Mouse (Mus musculus): ENCODE results near the gene Nfkb2. TPM values are rescaled to one million over a fixed set of nuclear protein-coding genes. Genes with fewer than 3 reads are reported as not detected.

Gene Nfkb2
- polyA plus RNA-seq, 2 experiments, result 2.6 to 4.5 TPM

GRCm38 (mm10) chr19:46344710-46345419 is 40.7 kb downstream of the Nfkb2 start:
- no peak overlapping the region for H3K27ac ChIP-seq
- ATAC-seq (ENCODE audit: insufficient read depth) (no peak), DNase-seq (ENCODE audit: low read depth in 3 of 3, low spot score in 3 of 3) (no peak)
- peaks cover 3 to 23% of the 10 kb centered on the region in 2 experiments for H3K4me1 ChIP-seq (replicated peaks; ENCODE audit: control insufficient read depth in 2 of 2, insufficient read depth in 2 of 2, low read length in 1 of 2)
- H3K27me3 ChIP-seq (ENCODE audit: control insufficient read depth, insufficient read depth, low read length), result peaks cover 5% of the 10 kb centered on the region; the same call in 1 of the 2 replicates
- H3K9ac ChIP-seq (replicated peaks), result no peak overlapping the region
- H3K4me3 ChIP-seq (ENCODE audit: insufficient read depth in 1 of 2, low read depth in 2 of 2, low read length in 2 of 2), result no peak overlapping the region
- no peak overlapping the region for H3K4me2 ChIP-seq (ENCODE audit: low read depth)
- TF ChIP-seq EP300 (IDR thresholded peaks at IDR 0.05; ENCODE audit: low read depth) (no peak), CTCF (IDR thresholded peaks at IDR 0.05; ENCODE audit: low read depth) (no peak)
- no peaks in the 10 kb centered on the region for H3K9me3 ChIP-seq (ENCODE audit: control insufficient read depth, low read length)
- H3K36me3 ChIP-seq (replicated peaks; ENCODE audit: control insufficient read depth, insufficient read depth, low read depth), result no peaks in the 10 kb centered on the region
- 33% methylated on average over 7 of the region's 7 CpGs for WGBS (ENCODE audit: insufficient replicate concordance)

GRCm38 (mm10) chr19:46347146-46347545 is 43.0 kb downstream of the Nfkb2 start:
- H3K9ac ChIP-seq (replicated peaks), result no peak overlapping the region
- H3K9me3 ChIP-seq (ENCODE audit: control insufficient read depth, low read length), result no peaks in the 10 kb centered on the region
- H3K36me3 ChIP-seq (replicated peaks; ENCODE audit: control insufficient read depth, insufficient read depth, low read depth), result no peaks in the 10 kb centered on the region
- peaks cover 3 to 23% of the 10 kb centered on the region in 2 experiments for H3K4me1 ChIP-seq (replicated peaks; ENCODE audit: control insufficient read depth in 2 of 2, insufficient read depth in 2 of 2, low read length in 1 of 2)
- WGBS (ENCODE audit: insufficient replicate concordance), result 95% methylated on average over 1 of the region's 1 CpGs
- no peak overlapping the region for H3K4me3 ChIP-seq (ENCODE audit: insufficient read depth in 1 of 2, low read depth in 2 of 2, low read length in 2 of 2)
- no peak overlapping the region for H3K27ac ChIP-seq
- ATAC-seq (ENCODE audit: insufficient read depth), result no peak
- TF ChIP-seq EP300 (IDR thresholded peaks at IDR 0.05; ENCODE audit: low read depth) (no peak), CTCF (IDR thresholded peaks at IDR 0.05; ENCODE audit: low read depth) (no peak)
- H3K4me2 ChIP-seq (ENCODE audit: low read depth), result no peak overlapping the region
- H3K27me3 ChIP-seq (ENCODE audit: control insufficient read depth, insufficient read depth, low read length), result peaks cover 5% of the 10 kb centered on the region; the same call in 1 of the 2 replicates
- DNase-seq (ENCODE audit: low read depth in 3 of 3, low spot score in 3 of 3), result no peak

- Histone ChIP-seq H3K4me2 (ENCODE audit: low read depth) (peak overlapping the region; percentile 73), H3K27me3 (ENCODE audit: control insufficient read depth, insufficient read depth, low read length) (peaks cover 5% of the 10 kb centered on the region; the same call in 1 of the 2 replicates), H3K27ac (no peak overlapping the region), H3K4me1 (replicated peaks; ENCODE audit: control insufficient read depth in 2 of 2, insufficient read depth in 2 of 2, low read length in 1 of 2) (peaks cover 3 to 29% of the 10 kb centered on the region in 2 experiments), H3K9ac (replicated peaks) (peak overlapping the region; percentile 59), H3K4me3 (ENCODE audit: insufficient read depth in 1 of 2, low read depth in 2 of 2, low read length in 2 of 2) (peak overlapping the region; percentile 59 to 61), H3K9me3 (ENCODE audit: control insufficient read depth, low read length) (no peaks in the 10 kb centered on the region), H3K36me3 (replicated peaks; ENCODE audit: control insufficient read depth, insufficient read depth, low read depth) (no peaks in the 10 kb centered on the region)
- DNase-seq (ENCODE audit: low read depth in 3 of 3, low spot score in 3 of 3) (no peak), ATAC-seq (ENCODE audit: insufficient read depth) (no peak)
- TF ChIP-seq EP300 (IDR thresholded peaks at IDR 0.05; ENCODE audit: low read depth) (no peak), CTCF (IDR thresholded peaks at IDR 0.05; ENCODE audit: low read depth) (no peak)
- WGBS (ENCODE audit: insufficient replicate concordance), result 25% methylated on average over 14 of the region's 14 CpGs
Measured at GRCm38 (mm10) chr19:46347936-46348668, 44.0 kb downstream of the Nfkb2 start.

- H3K4me2 ChIP-seq (ENCODE audit: low read depth), result peak overlapping the region; percentile 73
- peak overlapping the region; percentile 59 to 61 for H3K4me3 ChIP-seq (ENCODE audit: insufficient read depth in 1 of 2, low read depth in 2 of 2, low read length in 2 of 2)
- H3K36me3 ChIP-seq (replicated peaks; ENCODE audit: control insufficient read depth, insufficient read depth, low read depth), result no peaks in the 10 kb centered on the region
- TF ChIP-seq CTCF (IDR thresholded peaks at IDR 0.05; ENCODE audit: low read depth), result no peak
- TF ChIP-seq EP300 (IDR thresholded peaks at IDR 0.05; ENCODE audit: low read depth), result no peak
- under 1% methylated on average over 78 of the region's 78 CpGs for WGBS (ENCODE audit: insufficient replicate concordance)
- peak; percentile 71 for ATAC-seq (ENCODE audit: insufficient read depth)
- peaks cover 5% of the 10 kb centered on the region; the same call in 1 of the 2 replicates for H3K27me3 ChIP-seq (ENCODE audit: control insufficient read depth, insufficient read depth, low read length)
- H3K4me1 ChIP-seq (replicated peaks; ENCODE audit: control insufficient read depth in 2 of 2, insufficient read depth in 2 of 2, low read length in 1 of 2), result peaks cover 3 to 27% of the 10 kb centered on the region in 2 experiments
- H3K9me3 ChIP-seq (ENCODE audit: control insufficient read depth, low read length), result no peaks in the 10 kb centered on the region
- H3K9ac ChIP-seq (replicated peaks), result peak overlapping the region; percentile 59
- DNase-seq (ENCODE audit: low read depth in 3 of 3, low spot score in 3 of 3), result no peak
- H3K27ac ChIP-seq, result no peak overlapping the region
Measured at GRCm38 (mm10) chr19:46348761-46349458, 44.8 kb downstream of the Nfkb2 start.
